Mouse (Mus musculus) liver, adult 2 months (tissue): ENCODE measurements at regions not wholly inside any gene's neighbourhood (a gene's known extent, or its start where the extent isn't known, plus 50 kb on each side); places are given as distances from the start of the nearest gene placed in this dataset.

ENCODE experiments used
- CTCF ChIP-seq: fragments of 200-500 bp; IDR thresholded peaks from 2 replicates; pipeline ENCODE4 v1.5.1; 2011; ENCODE audit warnings: low read depth, low read length, control low read depth
- POLR2A ChIP-seq: fragments of 200-500 bp; IDR thresholded peaks from 2 replicates; pipeline ENCODE4 v1.6.1; 2011; ENCODE audit warnings: low read length, control low read depth; ENCODE audit not compliant: insufficient read depth; ENCODE audit errors: extremely low read depth

DNA sequence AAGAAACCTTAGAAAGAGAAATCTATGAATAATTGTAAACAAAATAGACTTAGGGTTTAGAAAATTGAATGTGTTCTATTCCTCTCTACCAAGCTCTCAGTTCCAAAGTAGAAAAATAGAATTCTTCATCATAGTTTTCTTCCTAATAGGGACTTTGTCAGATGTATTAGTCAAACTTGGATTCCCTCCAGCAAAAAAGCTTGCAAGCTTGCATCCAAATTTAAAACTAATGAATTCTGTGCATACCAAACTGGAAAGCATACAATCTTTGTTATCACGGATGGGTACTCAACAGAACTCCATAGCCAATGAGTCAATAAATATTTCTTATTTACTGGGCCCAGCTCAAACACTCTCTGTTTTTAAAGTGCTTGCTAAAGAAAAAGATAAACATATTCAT lies 383.9 kb upstream of the Akr1e1 start:
- no peak for TF ChIP-seq POLR2A
- TF ChIP-seq CTCF, result no peak
